Mouse (Mus musculus): ENCODE results near the gene 1700028K03Rik.
A peak's percentile ranks its signal among the peaks of the same experiment; 100 is the strongest.

1700028K03Rik gene

DNA sequence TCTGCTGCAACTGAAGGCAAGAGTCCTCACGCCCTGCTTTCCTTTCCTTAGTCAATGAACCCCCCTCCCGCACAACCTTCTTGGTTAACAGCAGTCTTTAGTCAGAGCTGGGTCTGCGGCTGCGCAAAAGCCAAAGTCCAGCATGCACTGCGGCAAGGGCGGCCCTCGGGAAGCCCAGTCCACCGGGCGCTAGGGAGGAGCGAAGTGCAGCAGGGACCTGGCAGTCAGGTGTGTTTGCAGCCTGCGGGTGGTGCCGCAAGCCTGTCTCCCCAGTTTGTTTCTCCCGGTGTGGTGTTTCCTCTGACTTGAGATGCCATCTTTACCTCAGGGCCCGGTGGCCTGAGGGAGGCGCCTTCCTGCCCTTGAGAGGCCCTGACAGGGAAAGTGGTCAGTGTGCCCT lies at the start of gene 1700028K03Rik:
Gene 1700028K03Rik (plus strand): TSS at position 129 of the 400 bp plus-strand sequence.
- DNase-seq = no peak

DNA sequence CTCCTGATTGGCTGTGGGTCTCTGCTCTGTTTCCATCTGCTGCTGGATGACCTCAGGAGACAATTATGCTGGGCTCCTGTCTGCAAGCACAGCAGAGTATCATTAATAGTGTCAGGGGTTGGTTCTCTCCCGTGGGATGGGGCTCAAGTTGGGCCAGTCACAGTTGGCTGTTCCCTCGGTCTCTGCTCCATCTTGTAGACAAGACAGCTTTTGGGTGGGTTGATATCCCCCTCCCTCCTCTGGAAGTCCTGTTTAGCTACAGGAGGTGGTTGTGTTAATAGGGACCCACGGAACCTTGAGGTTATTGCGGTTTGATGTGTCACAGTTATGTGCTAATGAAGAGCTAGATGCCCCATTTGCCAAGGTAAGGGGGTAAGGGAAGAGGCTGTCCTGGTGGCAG lies 45.5 kb upstream of the 1700028K03Rik start:
- DNase-seq = no peak

DNA sequence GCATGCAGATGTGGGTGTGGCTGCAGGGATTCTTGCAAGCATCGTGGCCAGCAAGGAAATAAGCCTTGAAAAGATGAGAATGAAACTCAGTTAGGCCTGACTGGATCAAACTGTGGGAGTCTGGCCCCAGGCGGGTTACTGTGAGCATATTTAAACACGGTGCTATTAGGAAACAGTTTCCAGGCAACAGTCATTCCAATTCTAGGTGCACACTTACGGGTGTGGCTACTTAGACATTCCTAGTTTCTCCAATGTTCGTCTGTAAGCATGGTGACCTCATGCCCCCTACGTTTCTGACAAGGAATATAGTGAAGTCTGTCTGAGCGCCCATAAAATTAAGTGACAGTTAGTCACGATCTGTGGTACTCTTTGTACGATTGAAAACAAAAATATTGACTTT lies 43.5 kb upstream of the 1700028K03Rik start:
- no peak for DNase-seq

DNA sequence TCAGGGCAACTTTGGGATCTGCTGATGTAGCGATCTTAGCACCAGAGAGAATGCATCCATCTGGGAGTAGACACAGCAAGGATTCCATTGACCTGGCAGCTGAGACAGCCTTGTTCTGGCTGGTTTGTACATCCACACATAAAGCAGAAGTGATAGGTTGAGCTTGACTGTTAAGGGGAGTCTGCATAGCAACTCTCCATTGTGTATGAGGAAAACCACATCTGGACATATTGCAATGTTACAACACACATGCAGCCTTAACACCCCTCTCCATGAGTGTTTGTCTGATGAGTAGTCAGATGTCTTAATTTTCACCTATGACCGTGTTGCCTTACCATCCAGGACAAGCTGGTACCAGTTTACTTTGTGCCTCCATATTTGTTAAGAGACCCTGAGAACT lies 42.0 kb upstream of the 1700028K03Rik start:
- DNase-seq = no peak

DNA sequence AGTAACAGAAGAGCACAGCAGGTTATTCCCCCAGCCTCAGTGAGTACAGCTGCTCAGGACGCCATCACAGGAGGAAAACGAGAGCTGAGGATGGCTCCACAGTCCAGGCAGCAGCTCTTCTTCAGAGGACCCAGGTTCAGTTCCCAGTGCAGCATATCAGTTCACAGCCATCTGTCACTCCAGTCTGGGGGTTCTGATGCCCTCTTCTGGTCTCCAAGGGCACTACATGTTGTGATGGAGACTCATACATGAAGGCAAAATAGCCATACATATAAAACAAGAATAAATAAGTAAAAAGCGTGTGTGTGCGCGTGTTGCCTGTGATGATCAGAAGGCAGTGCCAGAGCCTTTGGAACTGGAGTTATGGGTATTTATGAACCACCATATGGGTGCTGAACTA lies 39.8 kb upstream of the 1700028K03Rik start:
- no peak for DNase-seq

DNA sequence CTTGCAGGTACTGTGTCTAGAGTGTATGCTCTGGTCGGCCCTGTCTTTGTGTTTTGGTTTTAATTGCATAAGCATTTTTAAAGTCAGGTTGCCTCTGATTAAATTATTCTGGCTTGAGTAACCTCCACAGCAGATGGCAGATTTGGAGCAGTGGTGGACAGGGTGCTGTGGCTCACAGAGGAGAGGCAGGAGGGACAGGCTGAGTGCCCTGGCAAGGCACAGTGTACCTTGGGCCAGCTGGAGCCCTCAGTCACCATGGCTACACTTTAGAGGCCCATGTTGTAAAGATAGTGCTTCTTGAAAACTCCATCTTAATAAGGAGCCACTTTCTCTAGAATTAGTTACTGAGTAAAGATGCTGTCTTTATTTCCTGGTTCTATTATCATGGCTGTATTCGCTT lies 38.5 kb upstream of the 1700028K03Rik start:
- peak; percentile 80 for DNase-seq

DNA sequence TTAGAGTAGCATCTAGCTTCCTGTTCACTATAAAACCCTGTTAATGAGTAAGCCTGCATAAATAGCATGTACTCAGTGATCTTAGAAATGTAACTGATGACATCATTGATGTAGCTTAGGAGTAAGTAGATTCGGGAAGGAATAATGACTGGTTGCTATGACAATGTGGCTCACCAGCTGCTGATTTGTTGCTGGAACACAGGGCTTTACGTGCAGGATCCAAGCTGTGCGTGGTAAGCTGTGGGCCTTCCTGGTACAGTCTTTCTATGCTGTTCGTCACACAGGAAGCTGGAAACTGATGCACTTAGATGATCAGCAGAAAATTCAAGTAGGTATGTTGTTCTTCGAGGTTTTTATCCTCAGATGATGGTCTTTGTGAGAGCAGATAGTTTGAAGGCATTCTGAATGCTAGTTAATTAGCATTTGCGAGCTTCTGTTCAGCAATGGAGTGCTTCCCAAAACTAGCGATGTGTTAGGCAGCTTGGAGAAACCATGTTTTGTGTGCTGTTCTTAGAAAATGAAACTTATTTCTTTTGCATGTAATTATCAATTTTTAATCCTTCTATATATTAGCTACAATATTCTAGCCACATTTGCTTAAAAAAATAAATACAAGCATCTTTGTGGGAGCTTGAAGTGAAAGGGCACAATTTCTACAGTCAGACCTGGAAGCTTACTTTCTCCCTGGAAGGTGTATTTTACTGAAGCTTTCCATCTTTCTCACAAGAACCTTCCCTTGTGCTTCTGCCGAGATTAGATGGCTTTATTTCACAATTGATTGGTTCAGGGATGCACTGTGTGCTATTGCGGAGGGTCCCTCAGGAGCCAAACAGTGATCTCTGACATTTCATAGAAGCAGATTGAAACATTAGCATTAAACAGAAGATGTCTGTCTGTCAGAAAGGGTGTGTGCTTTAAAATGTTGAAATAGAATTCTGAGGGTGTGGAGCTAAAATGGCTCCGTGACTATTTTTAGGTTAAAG lies 36.7 kb upstream of the 1700028K03Rik start:
- peak; percentile 55 for DNase-seq

DNA sequence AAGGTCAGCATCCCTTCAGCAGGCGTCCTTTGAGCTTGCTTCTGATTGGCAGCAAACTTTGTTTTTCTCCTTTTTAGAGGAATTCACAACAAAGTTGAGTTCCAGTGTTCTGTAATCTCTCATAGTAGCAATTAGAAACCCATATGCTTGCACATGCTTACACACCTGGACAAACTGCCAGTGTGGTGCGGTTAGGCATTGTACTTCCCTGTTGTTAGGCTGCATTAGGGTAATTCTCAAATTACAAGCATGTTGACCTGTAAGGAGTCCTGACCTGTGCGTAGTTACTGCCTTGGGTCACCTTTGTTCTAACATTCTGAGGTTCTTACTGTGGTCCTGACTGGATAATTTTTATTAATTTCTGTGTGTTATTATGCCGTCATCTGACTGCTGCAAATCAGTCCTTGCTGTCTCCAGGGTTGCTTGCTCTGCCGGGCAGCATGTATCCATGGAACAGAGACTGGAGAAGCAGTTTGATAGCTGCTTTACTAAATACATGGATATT lies 35.7 kb upstream of the 1700028K03Rik start:
- peak; percentile 44 for DNase-seq

DNA sequence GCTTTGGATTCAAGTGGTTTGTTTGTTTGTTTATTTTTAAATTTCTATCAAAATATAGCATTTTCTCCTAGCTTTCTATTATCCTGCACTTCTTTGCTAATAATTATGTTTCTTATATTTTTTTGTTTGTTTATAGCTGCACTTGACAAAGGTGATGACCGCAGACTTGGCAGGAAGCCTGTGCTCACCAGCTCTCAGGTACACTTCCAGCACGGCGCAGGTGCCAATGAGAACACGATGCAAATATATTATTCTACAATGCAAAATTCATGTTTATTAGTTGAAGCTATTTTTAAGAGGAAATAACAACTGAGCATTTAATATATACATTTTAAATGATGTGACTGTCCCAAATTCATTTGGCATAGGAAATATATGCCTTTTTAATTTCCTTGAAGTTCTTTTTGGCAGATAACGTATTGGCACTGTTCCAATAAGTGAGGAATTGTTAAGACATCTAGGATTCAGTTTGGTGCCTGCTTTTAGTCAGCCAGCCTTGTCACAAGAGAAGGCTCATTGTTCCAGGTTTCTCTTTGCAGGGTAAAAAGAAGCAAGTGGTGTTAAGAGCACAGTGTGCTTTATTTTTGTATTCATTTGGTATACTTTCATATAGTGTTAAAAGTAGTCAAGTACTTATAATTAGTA lies 34.5 kb upstream of the 1700028K03Rik start:
- peak; percentile 65 for DNase-seq

DNA sequence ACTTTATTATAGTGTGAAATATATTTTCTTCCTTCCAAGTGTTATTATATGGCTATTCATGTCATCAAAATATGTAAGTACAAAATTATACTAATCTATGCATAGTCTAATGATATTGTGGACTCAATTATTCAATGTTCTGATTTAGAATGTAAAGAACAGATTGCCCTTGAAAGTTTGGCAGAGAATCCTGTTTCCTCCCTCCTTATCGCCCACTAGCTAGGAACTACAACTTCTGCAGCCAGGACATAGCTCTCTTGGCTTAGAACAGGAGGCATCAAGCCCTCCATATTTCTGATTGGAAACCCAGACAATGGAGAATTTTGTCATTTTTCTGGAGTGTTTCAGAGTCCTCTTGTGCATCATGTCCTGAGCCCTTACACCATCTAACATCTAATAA lies 33.8 kb upstream of the 1700028K03Rik start:
- DNase-seq = no peak

DNA sequence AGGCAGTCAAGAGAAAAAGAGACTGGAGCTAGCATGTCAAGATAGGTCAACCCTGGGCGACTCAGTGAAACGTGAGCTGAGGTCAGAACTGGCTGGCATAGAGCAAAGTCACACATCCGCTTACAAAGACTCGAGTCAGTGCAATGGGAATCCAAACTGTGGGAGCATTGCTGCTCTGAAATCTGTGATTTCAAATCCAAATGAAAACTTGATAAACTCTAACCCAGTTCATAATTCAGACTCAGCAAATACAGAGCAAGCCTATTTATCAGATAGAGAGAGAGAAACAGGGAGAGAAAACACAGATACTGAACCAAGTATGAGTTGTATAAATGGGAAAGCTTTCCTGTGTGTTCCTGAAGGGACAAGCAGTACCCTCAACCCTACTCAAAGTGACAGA lies 27.2 kb upstream of the 1700028K03Rik start, which contains the start of gene Gm42669:
Gene Gm42669 (plus strand): TSS at position 301 of the 400 bp plus-strand sequence.
- no peak for DNase-seq

DNA sequence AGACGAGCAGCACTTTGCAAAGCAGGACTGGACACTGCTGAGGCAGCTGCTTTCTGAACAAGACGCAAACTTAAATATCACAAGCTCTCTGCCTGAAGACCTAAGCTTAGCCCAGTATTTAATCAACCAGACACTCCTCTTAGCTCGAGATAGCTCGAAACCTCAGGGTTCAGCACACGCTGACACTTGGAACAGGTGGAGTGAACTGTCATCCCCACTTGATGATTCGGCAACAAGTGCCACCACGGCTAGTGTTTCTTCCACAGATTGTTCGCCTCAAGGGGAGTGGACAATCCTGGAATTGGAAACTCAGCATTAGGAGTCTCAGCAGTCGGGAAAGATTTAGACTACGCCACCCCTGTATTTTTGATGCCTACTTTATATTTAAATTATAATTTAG lies 24.0 kb upstream of the 1700028K03Rik start:
- no peak for DNase-seq

DNA sequence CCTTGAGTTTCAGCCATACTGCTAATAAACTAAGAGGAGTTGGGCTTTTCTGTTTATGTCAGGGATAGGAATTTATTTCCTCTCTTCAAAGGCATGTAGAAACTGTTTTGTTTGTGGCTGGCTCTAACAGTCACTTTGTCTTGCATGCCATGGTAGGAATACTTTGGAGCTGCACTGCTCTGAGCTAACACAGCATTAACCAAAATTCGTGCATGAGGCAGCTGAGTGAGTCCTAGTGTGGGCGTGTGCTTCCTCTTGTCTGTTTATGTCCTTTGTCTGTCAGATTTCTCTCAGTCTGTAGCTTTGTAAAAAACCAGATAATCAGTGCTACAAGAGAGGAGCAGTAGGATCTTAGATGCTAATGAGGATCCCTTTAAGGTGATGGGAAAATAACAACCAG lies 23.2 kb upstream of the 1700028K03Rik start:
- no peak for DNase-seq

DNA sequence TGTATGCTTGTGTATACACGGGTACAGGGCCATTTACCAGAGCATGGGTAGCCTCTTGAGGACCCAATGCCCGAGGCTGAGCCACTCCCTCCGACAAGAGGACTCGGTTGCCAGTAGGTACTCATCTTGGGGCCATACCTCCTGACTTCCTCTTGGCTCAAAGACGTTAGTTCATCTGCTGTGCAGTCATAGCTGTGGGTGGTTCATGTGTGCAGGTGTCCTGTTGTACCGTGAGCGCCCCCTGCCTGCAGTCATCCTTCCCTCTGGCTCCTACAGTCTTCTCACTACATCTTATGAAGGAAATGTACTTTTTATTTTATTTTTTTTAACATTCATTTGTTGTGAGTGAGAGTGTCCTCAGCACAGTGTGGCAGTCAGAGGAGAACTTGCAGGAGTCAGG lies 20.9 kb upstream of the 1700028K03Rik start:
- DNase-seq = peak; percentile 58

DNA sequence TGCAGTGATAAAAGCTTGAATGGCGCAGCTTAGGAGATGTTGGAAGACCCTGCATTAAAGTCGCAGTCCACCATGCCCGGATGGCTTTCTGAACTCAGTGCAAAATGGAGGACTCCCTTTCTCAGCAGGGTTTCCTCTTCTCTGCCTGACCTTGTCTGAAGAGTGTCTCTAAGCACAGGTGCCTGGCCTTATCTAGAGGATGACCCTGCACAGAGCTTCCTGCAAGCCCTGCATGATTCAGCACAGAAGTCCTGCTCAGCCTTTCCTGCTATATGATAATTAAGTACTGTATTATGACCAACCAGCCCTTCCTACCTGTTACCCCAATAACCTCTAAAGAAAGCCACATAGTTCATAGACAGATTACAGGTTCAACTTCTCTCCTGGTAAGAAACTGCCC lies 19.1 kb upstream of the 1700028K03Rik start:
- DNase-seq = no peak

DNA sequence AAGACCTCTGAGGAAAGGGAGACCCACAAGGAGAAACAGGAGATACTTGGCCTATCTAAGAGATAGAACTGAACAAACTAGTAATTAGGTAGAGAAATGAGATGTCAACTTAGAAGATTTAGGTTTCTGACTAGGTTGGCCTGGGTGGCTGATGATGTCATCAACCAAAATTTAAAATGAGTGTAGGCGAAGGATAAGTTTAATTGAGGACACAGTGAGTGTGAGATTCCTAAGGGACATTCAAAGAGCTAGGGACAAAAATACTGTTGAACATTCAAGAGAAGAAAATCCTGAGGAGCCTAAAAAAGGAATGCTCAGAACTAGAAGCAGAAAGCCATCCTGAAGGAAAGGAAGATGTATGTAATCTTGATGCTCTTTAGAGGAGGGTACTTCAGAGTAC lies 18.4 kb upstream of the 1700028K03Rik start:
- DNase-seq = no peak

DNA sequence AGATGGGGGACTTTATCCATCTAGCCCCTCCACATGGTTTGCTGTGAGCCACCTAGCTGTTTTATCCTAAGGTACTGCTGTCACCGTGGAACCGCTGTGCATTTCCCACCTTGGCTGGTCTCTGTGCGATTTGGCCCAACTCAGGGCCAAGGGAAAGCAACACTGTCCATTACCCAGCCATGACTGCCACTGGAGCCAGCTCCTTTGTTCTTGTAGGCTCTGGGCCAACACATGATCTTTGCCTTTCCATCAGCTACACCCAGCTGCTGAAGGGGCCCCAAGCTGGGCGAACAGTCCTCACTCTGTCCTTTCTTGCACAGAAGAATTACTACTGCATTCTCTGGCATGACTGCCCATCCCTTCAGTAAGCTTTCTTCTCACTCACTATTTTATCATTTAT lies 15.9 kb upstream of the 1700028K03Rik start:
- no peak for DNase-seq

DNA sequence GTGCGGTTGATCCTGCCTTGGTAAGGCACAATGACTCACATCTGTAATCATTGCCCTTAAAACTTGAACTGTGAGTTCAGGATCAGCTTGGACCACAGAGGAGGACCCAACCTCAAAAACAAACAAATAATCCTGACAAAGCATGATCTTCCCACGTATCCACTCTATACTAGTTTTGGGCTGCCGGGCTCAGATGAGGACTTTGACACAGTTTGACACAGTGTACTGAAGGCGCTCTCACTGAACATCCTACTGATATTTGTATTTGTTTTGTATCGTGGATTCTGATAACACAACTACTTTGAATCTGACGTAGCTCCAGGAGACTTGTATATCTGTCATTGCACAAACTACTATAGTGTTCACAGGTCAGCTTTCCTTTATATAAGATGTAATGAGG lies 13.1 kb upstream of the 1700028K03Rik start:
- DNase-seq = no peak

DNA sequence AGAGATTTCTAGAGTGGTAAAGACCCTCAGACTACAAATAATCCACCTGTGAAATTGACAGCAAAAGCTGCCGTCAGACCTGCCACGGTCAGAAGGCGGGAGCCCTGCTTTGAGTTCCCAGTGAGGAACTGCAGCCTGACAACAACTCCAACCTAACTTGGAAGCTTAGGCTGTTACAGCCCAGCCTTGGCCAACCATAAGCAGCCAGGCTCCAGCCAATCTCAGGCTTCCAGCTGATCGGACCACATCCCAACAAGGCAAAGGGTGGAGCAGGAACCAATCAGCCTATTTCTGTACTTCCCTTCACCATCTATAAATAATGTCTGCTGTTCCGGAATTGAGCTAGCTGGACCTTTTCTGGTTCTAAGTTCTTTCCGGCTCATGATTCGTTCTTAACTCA lies 12.6 kb upstream of the 1700028K03Rik start:
- DNase-seq = no peak

DNA sequence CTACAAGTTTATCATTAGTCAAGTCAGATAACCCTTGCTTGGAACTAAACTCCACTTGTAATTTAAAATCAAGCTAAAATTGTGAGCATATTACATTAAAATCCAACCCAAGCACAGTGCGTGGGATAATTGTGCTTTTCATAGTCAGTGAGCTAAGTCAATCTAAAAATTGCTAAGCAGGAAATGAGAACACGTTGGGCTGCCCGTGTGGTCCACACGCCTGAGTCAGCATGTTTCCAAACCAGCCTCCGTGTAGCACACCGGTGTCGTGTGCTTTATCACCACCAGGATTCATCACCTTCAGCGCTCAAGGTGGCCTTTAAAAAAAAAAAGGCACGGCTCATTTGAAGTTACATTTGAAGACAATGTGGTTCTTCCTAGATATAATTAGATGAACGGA lies 10.2 kb upstream of the 1700028K03Rik start:
- DNase-seq = no peak

DNA sequence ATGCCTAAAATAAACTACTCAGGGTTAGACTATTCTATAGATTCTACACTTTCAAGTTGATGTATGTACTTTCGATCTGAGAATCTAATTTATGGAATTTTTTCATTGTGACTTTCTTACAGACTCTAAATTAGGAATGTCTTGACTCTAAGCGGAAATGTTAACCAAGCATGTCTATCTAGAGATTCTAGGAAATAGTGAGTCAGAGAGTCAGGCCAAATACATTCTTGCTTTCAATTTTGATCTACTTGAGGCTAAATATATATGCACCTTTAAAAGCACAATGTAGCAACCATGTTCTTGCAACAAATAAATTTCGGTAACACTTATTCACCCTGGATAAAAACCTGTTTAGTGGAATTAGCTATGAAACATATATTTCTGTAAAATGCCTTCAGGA lies 5.7 kb upstream of the 1700028K03Rik start:
- DNase-seq = no peak

DNA sequence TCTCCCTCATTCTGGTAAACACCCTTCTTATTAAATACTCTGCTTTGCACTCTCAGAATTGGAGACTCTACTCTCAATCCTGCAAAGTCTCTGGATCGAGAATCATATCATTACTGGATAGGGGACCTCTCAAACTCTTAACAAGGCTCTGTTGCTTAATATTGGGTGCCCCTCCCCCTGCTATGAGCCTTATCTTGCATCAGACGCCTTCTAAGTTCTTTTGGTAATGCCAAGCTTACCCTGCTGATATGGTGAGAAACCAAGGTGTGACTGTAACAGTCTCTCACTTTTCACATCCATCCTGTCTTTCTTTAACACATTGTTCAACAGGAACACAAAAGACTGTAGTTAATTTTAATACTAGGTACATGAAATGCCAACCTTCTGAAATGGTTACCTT lies 919 bp upstream of the 1700028K03Rik start:
- DNase-seq = no peak

DNA sequence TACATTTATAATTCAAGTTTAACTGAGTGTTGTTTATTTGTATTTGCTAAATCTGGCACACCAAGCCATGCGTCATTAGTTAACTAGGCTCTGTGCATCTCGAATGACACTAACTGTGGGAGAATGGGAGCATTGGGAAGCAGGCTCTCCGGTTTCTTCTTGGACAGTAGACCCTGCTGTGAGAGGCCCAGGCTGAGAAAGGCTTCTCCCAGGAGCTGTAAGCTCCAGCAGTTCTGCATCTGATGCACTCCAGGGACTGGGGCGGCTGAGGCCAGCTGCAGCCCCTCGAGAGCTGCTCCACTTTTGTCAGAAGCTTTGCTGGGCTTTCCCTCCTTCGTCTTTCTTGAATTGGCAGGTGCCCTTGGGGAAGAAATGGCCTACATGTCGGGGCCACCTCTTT lies 7.2 kb downstream of the 1700028K03Rik start:
- peak; percentile 3 for DNase-seq

DNA sequence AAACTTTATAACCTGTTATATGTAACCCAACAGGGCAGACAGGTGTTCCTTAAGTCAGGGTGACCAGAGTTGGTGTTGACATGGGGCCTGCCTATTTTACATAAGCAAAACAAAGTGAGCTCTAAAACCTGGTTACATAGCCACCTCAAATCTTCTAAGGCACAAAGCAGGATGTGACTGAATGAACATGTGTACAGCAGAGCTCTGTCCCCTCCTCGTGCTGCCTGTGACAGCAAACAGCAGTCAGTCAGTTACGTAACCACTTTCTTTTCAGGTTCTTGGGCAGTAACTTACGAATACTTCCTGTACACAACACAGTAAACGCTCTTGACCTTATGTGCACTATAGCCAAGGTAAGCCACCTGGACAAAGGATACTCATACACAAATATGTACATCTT lies 11.4 kb downstream of the 1700028K03Rik start:
- no peak for DNase-seq
